Mouse (Mus musculus) retina, postnatal 1 day (tissue): ENCODE data around the gene Fbxl17.

Source experiments
- DNase-seq: peaks from one replicate; pipeline ENCODE4 v3.0.0-alpha.2; 2012

Gene Fbxl17

DNA sequence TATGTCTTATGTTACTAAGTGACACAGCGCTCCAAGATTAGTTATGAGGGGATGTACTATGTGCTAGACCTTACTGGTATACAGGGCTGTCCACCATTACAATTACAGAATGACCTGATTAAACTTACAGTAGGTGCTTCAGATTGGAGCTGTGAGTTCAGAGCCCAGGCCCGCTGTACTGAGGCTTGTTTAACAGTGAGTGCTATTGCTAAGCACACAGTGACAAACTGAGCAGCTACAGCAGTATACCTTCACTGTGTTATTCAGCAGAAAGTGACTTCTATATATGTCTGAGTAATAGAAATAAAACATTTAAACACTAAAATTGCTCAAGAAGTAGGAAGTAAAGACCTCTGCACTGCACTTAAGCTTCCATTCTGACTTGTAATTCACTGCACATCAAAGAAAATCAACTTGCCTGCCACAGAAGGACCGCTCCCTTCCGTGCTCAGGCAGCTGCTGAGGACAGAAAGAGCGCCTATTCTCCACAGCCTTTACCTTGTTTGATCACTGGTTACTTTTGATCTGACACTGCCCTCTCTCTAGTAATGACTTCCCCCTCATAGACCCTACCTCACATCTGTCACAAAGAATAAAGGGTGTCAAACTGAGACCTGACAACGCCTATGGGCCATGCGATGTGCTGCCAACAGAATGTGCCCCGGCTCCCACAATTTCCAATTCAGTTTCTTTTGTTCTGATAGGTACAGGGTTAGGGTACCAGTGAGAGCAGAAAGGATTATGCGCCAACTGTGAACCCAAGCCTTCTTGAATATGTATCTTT is 39.9 kb downstream of the Fbxl17 start:
- no peak for DNase-seq

DNA sequence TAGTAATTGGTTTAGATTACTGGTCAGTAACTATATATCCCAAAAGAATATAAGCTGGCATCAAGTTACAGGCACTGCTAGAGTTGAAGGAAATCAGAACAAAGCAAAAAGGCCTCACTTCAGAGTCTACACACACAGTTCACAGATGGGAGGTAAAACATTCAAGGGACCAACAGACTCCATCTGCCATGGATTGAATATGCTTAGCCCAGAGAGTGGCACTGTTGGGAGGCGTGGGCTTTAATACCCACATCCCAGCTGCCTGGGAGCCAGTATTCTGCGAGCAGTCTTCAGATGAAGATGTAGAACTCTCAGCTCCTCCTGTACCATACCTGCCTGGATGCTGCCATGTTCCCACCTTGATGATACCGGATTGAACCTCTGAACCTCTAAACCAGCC is 41.8 kb downstream of the Fbxl17 start:
- DNase-seq = no peak

DNA sequence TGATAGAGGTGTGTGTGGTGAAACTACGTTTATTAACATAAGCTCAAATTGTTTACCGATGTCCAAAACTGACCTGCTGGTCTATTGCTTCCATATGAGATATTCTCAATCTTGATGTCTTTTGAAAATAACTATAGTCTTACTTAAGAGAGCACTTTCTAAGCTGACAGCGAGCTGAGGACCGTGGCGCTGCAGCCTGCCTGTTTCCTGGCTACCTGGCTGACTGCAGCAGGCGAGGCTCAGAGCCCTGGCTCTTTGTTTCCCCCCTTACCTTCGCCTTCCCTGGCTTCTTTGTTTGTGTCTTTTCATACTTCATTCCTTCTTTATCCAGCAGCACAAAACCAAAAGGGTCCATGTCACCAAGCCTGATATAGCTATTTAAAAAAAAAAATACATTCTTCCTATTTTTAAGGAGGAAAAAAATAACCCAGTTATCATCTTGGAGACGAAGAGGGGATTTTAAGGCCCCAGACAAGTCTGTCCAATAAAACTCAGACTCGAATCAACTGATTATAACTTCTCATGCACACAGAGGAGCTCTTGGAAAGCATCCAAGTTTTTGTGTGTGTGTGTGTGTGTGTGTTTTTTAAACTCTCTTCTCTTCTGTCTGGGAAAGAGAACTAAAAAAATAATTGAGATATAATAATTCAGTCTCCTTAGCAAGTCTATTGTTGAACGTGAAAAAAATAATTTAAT is 48.4 kb downstream of the Fbxl17 start:
- peak; percentile 34 for DNase-seq

GRCm38 (mm10) chr17:63447691-63448090 is 52.1 kb downstream of the Fbxl17 start:
- DNase-seq = no peak

- peak; percentile 11 for DNase-seq
These were observed 52.7 kb downstream of the Fbxl17 start for GRCm38 (mm10) chr17:63446971-63447679.

DNA sequence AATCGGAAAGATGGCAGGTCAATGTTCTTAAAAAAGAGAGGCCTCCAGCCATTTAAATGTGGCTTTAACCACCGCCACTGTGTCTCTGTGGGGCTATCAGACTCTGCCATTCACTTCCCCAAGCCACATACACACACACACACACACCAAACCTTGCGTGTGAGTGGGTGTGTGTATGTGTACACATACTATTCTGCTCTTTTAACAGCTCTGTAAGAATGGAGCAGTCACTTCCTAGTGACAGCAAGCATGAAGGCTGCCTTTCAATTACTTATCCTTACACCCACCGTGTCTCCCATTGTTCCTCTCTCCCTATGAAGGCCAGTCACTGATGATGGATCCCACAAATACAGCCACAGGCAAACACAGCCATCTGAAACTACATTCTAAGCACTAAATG is 54.6 kb downstream of the Fbxl17 start:
- DNase-seq = no peak

GRCm38 (mm10) chr17:63437424-63437823 is 62.4 kb downstream of the Fbxl17 start:
- no peak for DNase-seq

GRCm38 (mm10) chr17:63434081-63434480 is 65.7 kb downstream of the Fbxl17 start:
- peak; percentile 62 for DNase-seq

DNA sequence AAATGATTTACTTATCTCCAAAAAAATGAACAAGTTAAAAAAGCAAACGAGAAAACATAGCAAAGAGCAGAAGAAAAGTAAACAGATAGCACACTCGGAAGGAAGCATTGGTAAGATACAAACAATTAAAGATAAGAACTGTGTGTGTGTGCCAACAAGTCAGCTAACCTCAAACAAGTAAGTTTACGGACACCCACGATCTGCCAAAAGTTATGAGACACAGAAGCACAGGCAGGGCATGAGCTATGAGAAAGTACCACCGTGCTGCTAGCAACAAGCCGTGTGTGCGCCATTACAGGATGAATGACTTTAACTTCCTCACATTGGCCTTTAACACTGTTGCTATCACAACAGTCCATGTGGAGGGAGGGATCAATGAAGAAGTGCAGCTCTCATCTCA is 68.2 kb downstream of the Fbxl17 start:
- no peak for DNase-seq

DNA sequence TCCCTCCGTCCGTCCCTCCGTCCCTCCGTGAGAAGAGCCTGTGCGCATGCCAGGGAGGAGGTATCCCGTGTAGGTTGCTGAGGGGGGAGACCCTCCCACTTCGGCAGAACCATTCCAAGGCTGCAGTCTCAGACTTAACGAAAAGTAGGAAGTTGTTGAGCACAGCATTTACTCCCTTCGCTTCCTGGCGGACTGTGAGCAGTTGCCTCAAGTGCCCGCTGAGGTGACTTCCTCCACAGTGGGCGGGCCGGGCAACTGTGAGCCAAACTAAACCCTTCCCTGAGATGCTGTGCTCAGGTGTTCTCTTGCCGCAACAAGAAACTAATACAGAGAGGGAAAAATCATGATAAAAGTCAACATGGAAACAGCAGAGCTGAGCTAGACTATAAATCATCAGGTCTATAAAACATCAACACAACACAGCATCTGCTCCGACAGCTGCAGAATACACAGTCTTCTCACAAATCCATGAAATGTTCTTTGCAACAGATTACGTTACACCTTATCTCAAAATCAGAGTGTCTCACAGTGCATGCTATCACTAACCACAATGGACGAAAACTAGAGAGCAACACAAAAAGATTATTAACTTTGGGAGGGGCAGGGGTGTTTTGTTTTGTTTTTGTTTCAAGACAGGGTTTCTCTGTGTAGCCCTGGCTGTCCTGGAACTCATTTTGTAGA is 69.3 kb downstream of the Fbxl17 start:
- no peak for DNase-seq

DNA sequence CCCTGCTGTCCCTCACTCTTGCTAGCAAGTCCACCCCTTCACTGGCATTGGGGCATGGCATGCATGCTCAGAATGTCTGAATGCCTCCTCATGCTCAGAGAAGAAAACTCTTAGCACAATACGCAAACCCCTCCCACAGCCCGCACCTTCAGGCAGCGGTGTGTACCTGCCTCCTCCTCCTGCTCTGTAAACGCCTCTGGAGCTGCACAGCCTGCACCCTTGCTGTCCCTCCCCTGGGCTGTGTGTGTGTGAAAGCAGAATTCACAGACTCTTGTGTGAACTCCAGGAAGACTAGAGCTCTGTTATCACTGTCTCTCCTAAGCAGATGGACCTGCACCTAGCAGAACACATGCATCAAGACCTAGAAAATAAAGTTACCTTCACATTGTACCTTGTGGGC is 76.0 kb downstream of the Fbxl17 start:
- no peak for DNase-seq

DNA sequence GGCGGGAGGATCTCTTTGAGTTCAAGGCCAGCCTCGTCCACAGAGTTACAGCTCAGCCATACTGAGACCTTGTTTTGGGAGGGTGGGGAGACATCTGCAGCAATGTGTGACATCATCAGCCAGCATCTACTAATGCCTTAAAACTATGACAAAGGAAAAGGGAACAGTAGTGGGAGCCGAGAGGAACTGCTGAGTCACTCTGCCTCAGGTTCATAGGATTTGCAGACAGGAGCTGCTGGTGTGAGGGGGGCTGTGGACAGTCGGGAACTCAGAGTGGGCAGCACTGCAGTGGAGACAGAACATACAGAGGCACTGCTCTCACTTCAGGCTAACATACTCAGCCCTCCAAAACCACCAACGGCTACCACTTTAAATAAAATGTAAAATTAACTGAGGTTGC is 77.1 kb downstream of the Fbxl17 start:
- no peak for DNase-seq

DNA sequence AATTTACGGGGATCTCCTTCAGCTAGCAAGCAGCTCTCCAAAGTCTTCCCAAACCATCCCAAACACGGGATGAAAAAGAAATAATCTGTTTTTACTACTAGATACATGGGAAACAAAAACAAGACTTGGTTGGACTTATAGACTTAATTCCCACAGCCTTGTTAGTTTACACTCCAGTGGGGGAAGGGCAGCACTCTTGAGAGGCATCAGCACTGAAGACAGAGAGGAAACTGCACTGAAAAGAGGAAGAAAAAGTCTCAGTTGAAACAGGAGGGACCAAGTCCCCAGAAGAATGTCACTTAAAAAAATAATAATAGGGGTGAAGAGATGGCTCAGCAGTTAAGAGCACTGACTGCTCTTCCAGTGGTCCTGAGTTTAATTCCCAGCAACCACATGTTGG is 78.0 kb downstream of the Fbxl17 start:
- DNase-seq = no peak

GRCm38 (mm10) chr17:63419503-63419902 is 80.3 kb downstream of the Fbxl17 start:
- no peak for DNase-seq

GRCm38 (mm10) chr17:63413973-63414580 is 85.7 kb downstream of the Fbxl17 start:
- DNase-seq = peak; percentile 43

DNA sequence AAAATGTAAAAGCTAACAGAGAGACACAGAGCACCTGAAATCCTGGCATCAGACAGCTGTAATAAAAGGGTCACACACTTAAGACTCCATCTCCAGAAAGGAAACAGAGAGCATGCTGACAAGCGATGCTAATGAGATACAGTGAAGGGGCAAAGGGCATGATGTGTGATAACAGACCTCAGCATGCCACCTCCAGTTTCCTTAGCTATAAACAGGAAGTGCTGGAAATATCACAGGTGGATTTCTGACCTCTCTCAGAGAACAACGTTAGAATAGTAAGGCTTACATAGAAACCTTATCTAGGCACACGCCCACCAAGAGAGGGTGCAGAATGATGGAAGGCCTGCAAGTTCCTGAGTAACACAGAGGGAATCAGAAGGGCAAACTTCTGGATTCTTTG is 88.3 kb downstream of the Fbxl17 start:
- no peak for DNase-seq

GRCm38 (mm10) chr17:63410101-63410500 is 89.7 kb downstream of the Fbxl17 start:
- no peak for DNase-seq

DNA sequence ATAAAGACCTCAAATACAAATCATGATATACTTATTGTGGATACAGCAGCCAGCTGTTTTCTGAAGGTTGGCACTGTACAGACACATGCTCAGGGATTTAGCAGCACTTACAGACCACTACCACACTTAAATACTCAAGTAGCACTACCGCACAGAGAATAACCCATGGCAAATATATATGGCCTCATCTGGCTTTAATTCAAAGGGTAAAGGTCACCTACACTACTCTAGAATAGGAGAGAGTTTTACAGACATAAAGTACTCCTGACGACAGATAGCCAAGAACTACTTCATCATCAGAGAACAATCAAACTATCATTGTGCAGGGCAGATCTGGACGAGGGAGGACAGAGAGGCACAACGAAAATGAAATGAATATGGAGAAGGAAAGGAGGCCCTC is 93.9 kb downstream of the Fbxl17 start:
- DNase-seq = no peak

DNA sequence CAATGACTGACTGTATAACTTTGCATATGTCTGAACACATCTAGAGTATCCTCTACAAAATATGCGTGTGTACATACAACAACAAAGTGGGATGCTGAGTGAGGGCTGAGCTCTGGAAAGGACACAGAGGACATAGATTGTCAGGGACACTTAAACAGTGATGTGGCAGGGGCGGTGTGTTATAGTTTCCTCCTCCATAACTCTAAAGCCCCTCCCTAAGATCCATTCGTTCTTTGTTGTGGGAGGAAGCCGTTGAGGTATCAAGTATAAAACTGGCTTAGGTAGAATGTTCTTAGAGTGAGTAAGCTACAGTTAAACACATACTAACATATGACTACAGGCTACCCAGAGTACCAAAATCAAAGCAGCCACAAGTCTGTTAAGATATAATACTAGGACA is 94.3 kb downstream of the Fbxl17 start:
- DNase-seq = no peak

DNA sequence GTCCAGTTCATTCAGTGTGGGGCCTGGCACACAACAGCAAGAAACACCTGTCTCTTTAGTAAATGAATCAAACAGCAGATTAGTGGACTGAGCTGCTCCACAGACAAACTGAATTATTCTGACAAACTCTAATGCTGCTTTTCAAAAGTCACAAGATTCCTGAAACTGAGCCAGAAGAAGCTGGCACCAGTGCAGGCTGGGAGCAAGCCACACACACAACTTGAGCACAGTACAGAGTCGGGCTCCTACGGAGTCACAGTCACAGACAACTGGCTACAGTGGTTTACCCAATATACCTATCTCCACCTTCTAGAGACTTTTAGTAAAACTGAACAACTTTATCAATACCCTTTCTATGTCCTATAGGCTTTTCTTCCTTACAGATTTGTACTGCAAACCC is 94.8 kb downstream of the Fbxl17 start:
- DNase-seq = no peak

GRCm38 (mm10) chr17:63403801-63404415 is 95.9 kb downstream of the Fbxl17 start:
- DNase-seq = no peak
